Mouse (Mus musculus): ENCODE data around the gene Fat3. TPM values are rescaled to one million over a fixed set of nuclear protein-coding genes. Genes with fewer than 3 reads are reported as not detected.

The Fat3 gene
- polyA plus RNA-seq, 1 experiment, result 0.51 TPM

- no peaks in the 10 kb centered on the region for H3K36me3 ChIP-seq (ENCODE audit: control insufficient read depth, insufficient read depth, low read length)
- no peaks in the 10 kb centered on the region for H3K4me1 ChIP-seq (replicated peaks; ENCODE audit: control insufficient read depth, insufficient read depth, low read length)
- no peaks in the 10 kb centered on the region for H3K27me3 ChIP-seq (ENCODE audit: control insufficient read depth, insufficient read depth, low read length)
- WGBS, result 86% methylated on average over 4 of the region's 4 CpGs
- TF ChIP-seq CTCF (IDR thresholded peaks at IDR 0.05; ENCODE audit: borderline replicate concordance, control insufficient read depth, extremely low read depth, insufficient read depth, low read length, poor library complexity), result no peak
- TF ChIP-seq POLR2A (IDR thresholded peaks at IDR 0.05; ENCODE audit: control insufficient read depth, extremely low read depth, insufficient read depth, low read length, poor library complexity), result no peak
- no peak overlapping the region for H3K27ac ChIP-seq (ENCODE audit: control insufficient read depth, insufficient read depth, low read length)
- DNase-seq, result no peak
- H3K4me3 ChIP-seq (ENCODE audit: control insufficient read depth, insufficient read depth, low read length), result no peak overlapping the region
These were observed 269.5 kb downstream of the Fat3 start for GRCm38 (mm10) chr9:16231575-16231974.

- Histone ChIP-seq H3K36me3 (ENCODE audit: control insufficient read depth, insufficient read depth, low read length) (no peaks in the 10 kb centered on the region), H3K27ac (ENCODE audit: control insufficient read depth, insufficient read depth, low read length) (no peak overlapping the region), H3K27me3 (ENCODE audit: control insufficient read depth, insufficient read depth, low read length) (no peaks in the 10 kb centered on the region), H3K4me1 (replicated peaks; ENCODE audit: control insufficient read depth, insufficient read depth, low read length) (no peaks in the 10 kb centered on the region), H3K4me3 (ENCODE audit: control insufficient read depth, insufficient read depth, low read length) (no peak overlapping the region)
- no peak for DNase-seq
- TF ChIP-seq POLR2A (IDR thresholded peaks at IDR 0.05; ENCODE audit: control insufficient read depth, extremely low read depth, insufficient read depth, low read length, poor library complexity) (no peak), CTCF (IDR thresholded peaks at IDR 0.05; ENCODE audit: borderline replicate concordance, control insufficient read depth, extremely low read depth, insufficient read depth, low read length, poor library complexity) (no peak)
- WGBS, result 90% methylated on average over 5 of the region's 5 CpGs
These were observed 272.2 kb downstream of the Fat3 start for GRCm38 (mm10) chr9:16228919-16229318.

GRCm38 (mm10) chr9:16227398-16227797, 273.7 kb downstream of the Fat3 start:
- 60% methylated on average over 2 of the region's 2 CpGs for WGBS
- Histone ChIP-seq H3K27me3 (ENCODE audit: control insufficient read depth, insufficient read depth, low read length) (no peaks in the 10 kb centered on the region), H3K4me3 (ENCODE audit: control insufficient read depth, insufficient read depth, low read length) (no peak overlapping the region), H3K4me1 (replicated peaks; ENCODE audit: control insufficient read depth, insufficient read depth, low read length) (no peaks in the 10 kb centered on the region), H3K27ac (ENCODE audit: control insufficient read depth, insufficient read depth, low read length) (no peak overlapping the region), H3K36me3 (ENCODE audit: control insufficient read depth, insufficient read depth, low read length) (no peaks in the 10 kb centered on the region)
- TF ChIP-seq POLR2A (IDR thresholded peaks at IDR 0.05; ENCODE audit: control insufficient read depth, extremely low read depth, insufficient read depth, low read length, poor library complexity), result no peak
- no peak for TF ChIP-seq CTCF (IDR thresholded peaks at IDR 0.05; ENCODE audit: borderline replicate concordance, control insufficient read depth, extremely low read depth, insufficient read depth, low read length, poor library complexity)
- DNase-seq, result no peak

- H3K27ac ChIP-seq (ENCODE audit: control insufficient read depth, insufficient read depth, low read length), result no peak overlapping the region
- H3K4me3 ChIP-seq (ENCODE audit: control insufficient read depth, insufficient read depth, low read length), result no peak overlapping the region
- H3K4me1 ChIP-seq (replicated peaks; ENCODE audit: control insufficient read depth, insufficient read depth, low read length), result no peaks in the 10 kb centered on the region
- H3K36me3 ChIP-seq (ENCODE audit: control insufficient read depth, insufficient read depth, low read length), result no peaks in the 10 kb centered on the region
- TF ChIP-seq CTCF (IDR thresholded peaks at IDR 0.05; ENCODE audit: borderline replicate concordance, control insufficient read depth, extremely low read depth, insufficient read depth, low read length, poor library complexity) (no peak), POLR2A (IDR thresholded peaks at IDR 0.05; ENCODE audit: control insufficient read depth, extremely low read depth, insufficient read depth, low read length, poor library complexity) (no peak)
- H3K27me3 ChIP-seq (ENCODE audit: control insufficient read depth, insufficient read depth, low read length), result no peaks in the 10 kb centered on the region
- DNase-seq, result no peak
These were observed 274.5 kb downstream of the Fat3 start for GRCm38 (mm10) chr9:16226545-16226944.

GRCm38 (mm10) chr9:16221885-16222284, 279.2 kb downstream of the Fat3 start:
- no peak overlapping the region for H3K4me3 ChIP-seq (ENCODE audit: control insufficient read depth, insufficient read depth, low read length)
- DNase-seq, result no peak
- no peak overlapping the region for H3K27ac ChIP-seq (ENCODE audit: control insufficient read depth, insufficient read depth, low read length)
- no peaks in the 10 kb centered on the region for H3K4me1 ChIP-seq (replicated peaks; ENCODE audit: control insufficient read depth, insufficient read depth, low read length)
- 93% methylated on average over 5 of the region's 5 CpGs for WGBS
- TF ChIP-seq CTCF (IDR thresholded peaks at IDR 0.05; ENCODE audit: borderline replicate concordance, control insufficient read depth, extremely low read depth, insufficient read depth, low read length, poor library complexity) (no peak), POLR2A (IDR thresholded peaks at IDR 0.05; ENCODE audit: control insufficient read depth, extremely low read depth, insufficient read depth, low read length, poor library complexity) (no peak)
- no peaks in the 10 kb centered on the region for H3K27me3 ChIP-seq (ENCODE audit: control insufficient read depth, insufficient read depth, low read length)
- H3K36me3 ChIP-seq (ENCODE audit: control insufficient read depth, insufficient read depth, low read length), result no peaks in the 10 kb centered on the region

- 5% methylated on average over 6 of the region's 6 CpGs for WGBS
These were observed 284.9 kb downstream of the Fat3 start for GRCm38 (mm10) chr9:16216235-16216634.

More at GRCm38 (mm10) chr9:16216235-16216634, 284.9 kb downstream of the Fat3 start:
- 0 out of 2 replicates have a peak, but pooled peaks cover 2% of the 10 kb centered on the region for H3K4me1 ChIP-seq (replicated peaks; ENCODE audit: control insufficient read depth, insufficient read depth, low read length)
- H3K27me3 ChIP-seq (ENCODE audit: control insufficient read depth, insufficient read depth, low read length), result no peaks in the 10 kb centered on the region
- no peak overlapping the region for H3K4me3 ChIP-seq (ENCODE audit: control insufficient read depth, insufficient read depth, low read length)
- H3K27ac ChIP-seq (ENCODE audit: control insufficient read depth, insufficient read depth, low read length), result no peak overlapping the region
- no peak for DNase-seq
- no peak for TF ChIP-seq POLR2A (IDR thresholded peaks at IDR 0.05; ENCODE audit: control insufficient read depth, extremely low read depth, insufficient read depth, low read length, poor library complexity)
- no peak for TF ChIP-seq CTCF (IDR thresholded peaks at IDR 0.05; ENCODE audit: borderline replicate concordance, control insufficient read depth, extremely low read depth, insufficient read depth, low read length, poor library complexity)
- no peaks in the 10 kb centered on the region for H3K36me3 ChIP-seq (ENCODE audit: control insufficient read depth, insufficient read depth, low read length)

Measured in thymus, adult 2 months (tissue).